Mouse (Mus musculus) ZHBTc4 (cell line): Measurements from ENCODE around the gene Cabs1.

Experiments used
- DNase-seq: peaks from one replicate; pipeline ENCODE4 v3.0.0-alpha.2; 2011; ENCODE audit warnings: low read depth, low spot score

Cabs1 gene

GRCm38 (mm10) chr5:87979139-87979538, at the start of gene Cabs1:
Gene Cabs1 (plus strand): TSS chr5:87979439.
- DNase-seq: no peak

GRCm38 (mm10) chr5:87931603-87932002, 47.6 kb upstream of the Cabs1 start:
- peak; percentile 37 for DNase-seq

- DNase-seq: no peak
Observed at GRCm38 (mm10) chr5:87940752-87941151, 38.5 kb upstream of the Cabs1 start.

- no peak for DNase-seq
Observed at GRCm38 (mm10) chr5:87942515-87942914, 36.7 kb upstream of the Cabs1 start.

- DNase-seq: peak; percentile 65
Observed at GRCm38 (mm10) chr5:87951836-87952235, 27.4 kb upstream of the Cabs1 start.

- peak; percentile 42 for DNase-seq
Observed at GRCm38 (mm10) chr5:87969201-87969600, 10.0 kb upstream of the Cabs1 start, which contains the start of the genes 2310003L06Rik and Gm28434. Gene 2310003L06Rik (plus strand): TSS chr5:87969459. Gene Gm28434 (plus strand): TSS chr5:87969517.

GRCm38 (mm10) chr5:87982468-87983214, 3.4 kb downstream of the Cabs1 start:
- DNase-seq: no peak

GRCm38 (mm10) chr5:88002249-88002648, 23.0 kb downstream of the Cabs1 start, which contains the start of gene Smr3a:
Gene Smr3a (plus strand): TSS chr5:88002549.
- DNase-seq: no peak

GRCm38 (mm10) chr5:88005241-88005640, 26.0 kb downstream of the Cabs1 start:
- peak; percentile 46 for DNase-seq
